Mouse (Mus musculus) stomach, postnatal 0 days (tissue): ENCODE results near the gene Ttn.

ENCODE experiments used
- CTCF ChIP-seq: IDR thresholded peaks from 2 replicates; pipeline ENCODE4 v1.5.1; 2016; ENCODE audit warnings: antibody characterized with exemption, low read depth, mild to moderate bottlenecking, moderate library complexity
- EP300 ChIP-seq: optimal IDR thresholded peaks from 2 replicates; pipeline ENCODE3; 2016; ENCODE audit warnings: antibody characterized with exemption

- TF ChIP-seq CTCF (no peak), EP300 (no peak)
These were observed 87.0 kb downstream of the Ttn start for GRCm38 (mm10) chr2:76895327-76895726.
